Mouse (Mus musculus) MN1 (cell line): ENCODE measurements around the gene Olfr1500.
"Not testable (repeated sequence)": the region's sequence is repeated elsewhere in the genome, so short reads cannot be mapped to it uniquely, and the experiment has no call there.

ENCODE experiments used
- DNase-seq: peaks from one replicate; pipeline ENCODE4 v3.0.0-alpha.2; 2016; ENCODE audit warnings: low spot score

Gene Olfr1500

GRCm38 (mm10) chr19:13830388-13830787 is at the start of gene Olfr1500:
TSS of gene Olfr1500 (minus strand) at chr19:13830488.
- DNase-seq, result no peak

- no peak for DNase-seq
Observed at GRCm38 (mm10) chr19:13861495-13861894, 31.2 kb upstream of the Olfr1500 start, which contains the start of gene Olfr1502. TSS of gene Olfr1502 (plus strand) at chr19:13861795.

- DNase-seq, result not testable (repeated sequence)
Observed at GRCm38 (mm10) chr19:13850592-13850991, 20.3 kb upstream of the Olfr1500 start, which contains the start of gene Olfr1501. TSS of gene Olfr1501 (minus strand) at chr19:13850692.

GRCm38 (mm10) chr19:13828447-13828846 is 1.8 kb downstream of the Olfr1500 start:
- DNase-seq, result no peak

GRCm38 (mm10) chr19:13820847-13821246 is 9.4 kb downstream of the Olfr1500 start:
- DNase-seq, result no peak

GRCm38 (mm10) chr19:13819347-13819746 is 10.9 kb downstream of the Olfr1500 start, which contains the start of gene Olfr1499:
TSS of gene Olfr1499 (minus strand) at chr19:13819447.
- DNase-seq, result no peak

- peak; percentile 10 for DNase-seq
Observed at GRCm38 (mm10) chr19:13818827-13819226, 11.5 kb downstream of the Olfr1500 start.

- DNase-seq, result no peak
Observed at GRCm38 (mm10) chr19:13812823-13813222, 17.5 kb downstream of the Olfr1500 start.

- DNase-seq, result not testable (repeated sequence)
Observed at GRCm38 (mm10) chr19:13805486-13805885, 24.8 kb downstream of the Olfr1500 start.

- DNase-seq, result no peak
Observed at GRCm38 (mm10) chr19:13798102-13798501, 32.2 kb downstream of the Olfr1500 start, which contains the start of gene Olfr1497. TSS of gene Olfr1497 (minus strand) at chr19:13798202.

- DNase-seq, result no peak
Observed at GRCm38 (mm10) chr19:13777578-13777977, 52.7 kb downstream of the Olfr1500 start, which contains the start of gene Olfr1496. TSS of gene Olfr1496 (plus strand) at chr19:13777878.
